Mouse (Mus musculus): Measurements from ENCODE around the gene Ripor2. TPM values are rescaled to one million over a fixed set of nuclear protein-coding genes. Genes with fewer than 3 reads are reported as not detected.
A peak's percentile ranks its signal among the peaks of the same experiment; 100 is the strongest.

Gene Ripor2
- polyA plus RNA-seq, 1 experiment from 2014 or later = 24.5 TPM

DNA sequence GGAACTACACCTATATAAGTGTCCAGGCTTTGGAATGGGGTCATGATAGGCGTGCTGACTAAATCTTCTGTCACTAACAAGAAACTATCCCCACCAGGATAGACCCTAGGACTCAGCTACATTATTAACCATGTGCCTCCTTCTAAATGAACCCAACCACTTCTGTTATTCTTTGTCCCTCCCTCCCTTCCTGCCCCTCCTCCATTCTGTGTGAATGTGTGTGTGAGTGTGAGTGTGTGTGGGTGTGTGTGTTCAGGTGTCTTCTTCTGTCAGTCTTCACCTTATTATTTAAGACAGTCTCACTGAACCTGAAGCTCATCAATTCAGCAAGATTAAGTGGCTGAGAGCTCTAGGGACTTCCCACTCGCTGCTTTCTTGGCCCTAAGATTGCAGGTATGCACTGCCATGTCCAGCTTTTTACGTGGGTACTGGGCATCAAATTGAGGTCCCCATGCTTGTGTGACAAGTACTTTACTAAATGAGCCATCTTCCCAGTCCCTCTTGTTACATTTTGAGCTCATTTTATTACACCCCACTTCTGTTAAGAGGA, 58.9 kb downstream of the Ripor2 start:
- no peaks in the 10 kb centered on the region for H3K9me3 ChIP-seq
- no peak for ATAC-seq (replicated peaks)
- peak overlapping the region; percentile 91 for H3K27ac ChIP-seq (replicated peaks)
- H3K4me3 ChIP-seq = peak overlapping the region; percentile 82
- H3K9ac ChIP-seq (replicated peaks) = peak overlapping the region; percentile 33
- no peaks in the 10 kb centered on the region for H3K36me3 ChIP-seq
- WGBS = 74% methylated on average over 3 of the region's 3 CpGs
- peak overlapping the region; percentile 97 for H3K4me2 ChIP-seq (replicated peaks)
- H3K4me1 ChIP-seq = peaks cover 35% of the 10 kb centered on the region
- no peaks in the 10 kb centered on the region for H3K27me3 ChIP-seq

DNA sequence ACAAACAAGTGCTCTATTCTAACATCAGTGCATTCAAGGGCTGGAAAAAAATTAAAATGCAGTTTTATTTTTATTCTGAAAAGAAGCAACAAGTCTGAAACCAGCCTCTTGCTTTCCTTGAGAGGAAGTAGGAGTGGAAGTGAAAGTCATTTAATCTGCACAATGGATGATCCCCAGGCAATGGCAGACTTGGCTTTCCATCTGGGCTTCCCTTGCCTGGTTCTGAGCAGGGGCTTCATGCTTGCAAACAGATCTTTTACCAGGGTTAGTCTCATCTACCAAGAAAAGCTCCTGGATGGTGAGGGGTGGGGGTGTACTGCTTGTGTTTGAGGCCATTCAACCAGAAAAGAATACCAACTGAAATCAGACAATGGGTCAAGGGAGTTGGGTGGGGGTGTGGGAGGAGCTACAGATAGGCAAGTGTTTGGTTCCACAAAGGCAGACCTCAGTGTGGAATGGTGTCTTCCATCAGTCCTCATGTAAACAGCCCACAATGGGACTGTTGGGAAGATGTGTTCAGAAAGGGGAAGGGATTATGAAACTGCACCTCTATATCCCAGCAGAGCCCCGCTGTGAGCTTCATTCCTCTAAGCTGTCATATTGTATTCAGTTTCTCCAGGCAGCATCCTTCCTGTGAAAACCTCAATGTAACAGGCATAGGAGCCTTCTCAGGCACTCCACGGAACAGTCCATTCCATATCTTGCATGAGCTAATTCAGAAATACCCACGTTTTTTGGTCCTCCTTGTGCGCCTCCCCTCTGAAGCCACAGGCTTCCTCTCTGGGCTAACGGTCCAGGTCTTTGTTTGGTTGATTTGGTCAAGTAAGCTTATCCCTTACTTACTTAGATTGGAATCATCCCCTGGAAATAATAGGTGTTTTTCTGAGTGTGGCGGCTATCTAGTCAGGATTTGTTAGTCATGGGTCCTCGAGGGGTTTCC, 59.8 kb downstream of the Ripor2 start:
- 41% methylated on average over 7 of the region's 7 CpGs for WGBS
- no peak for ATAC-seq (replicated peaks)
- Histone ChIP-seq H3K9me3 (no peaks in the 10 kb centered on the region), H3K9ac (replicated peaks) (0 out of 2 replicates have a peak overlapping the region, but pooled peaks have one; percentile 3), H3K27me3 (no peaks in the 10 kb centered on the region), H3K4me2 (replicated peaks) (peak overlapping the region; percentile 97), H3K27ac (replicated peaks) (peak overlapping the region; percentile 91), H3K4me3 (peak overlapping the region; percentile 82; the same call in 1 of the 2 replicates), H3K4me1 (peaks cover 35% of the 10 kb centered on the region), H3K36me3 (no peaks in the 10 kb centered on the region)

DNA sequence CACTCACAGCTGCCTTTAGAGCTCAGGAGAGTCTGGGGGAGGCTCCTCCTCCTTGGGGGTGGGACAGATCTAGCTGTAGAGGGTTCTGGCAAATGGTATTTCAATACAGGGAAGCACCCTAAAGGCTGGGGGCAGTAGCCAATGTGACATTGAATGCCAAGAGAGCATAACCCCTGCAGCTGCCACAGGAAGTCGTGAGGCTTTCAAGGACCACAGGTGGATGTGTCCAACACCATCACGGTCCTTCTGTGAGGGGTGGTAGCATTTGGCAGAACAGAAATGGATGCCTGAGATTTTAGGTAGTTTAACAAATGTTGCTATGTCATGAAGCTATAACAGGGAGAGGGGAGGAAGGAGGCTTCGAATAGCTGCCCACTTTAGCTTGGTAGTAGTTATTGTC, 63.2 kb downstream of the Ripor2 start:
- Histone ChIP-seq H3K4me2 (replicated peaks) (no peak overlapping the region), H3K27ac (replicated peaks) (no peak overlapping the region), H3K4me3 (no peak overlapping the region), H3K36me3 (no peaks in the 10 kb centered on the region), H3K9ac (replicated peaks) (no peak overlapping the region), H3K27me3 (no peaks in the 10 kb centered on the region), H3K9me3 (no peaks in the 10 kb centered on the region), H3K4me1 (peaks cover 25% of the 10 kb centered on the region)
- no peak for ATAC-seq (replicated peaks)
- WGBS = 88% methylated on average over 3 of the region's 3 CpGs

DNA sequence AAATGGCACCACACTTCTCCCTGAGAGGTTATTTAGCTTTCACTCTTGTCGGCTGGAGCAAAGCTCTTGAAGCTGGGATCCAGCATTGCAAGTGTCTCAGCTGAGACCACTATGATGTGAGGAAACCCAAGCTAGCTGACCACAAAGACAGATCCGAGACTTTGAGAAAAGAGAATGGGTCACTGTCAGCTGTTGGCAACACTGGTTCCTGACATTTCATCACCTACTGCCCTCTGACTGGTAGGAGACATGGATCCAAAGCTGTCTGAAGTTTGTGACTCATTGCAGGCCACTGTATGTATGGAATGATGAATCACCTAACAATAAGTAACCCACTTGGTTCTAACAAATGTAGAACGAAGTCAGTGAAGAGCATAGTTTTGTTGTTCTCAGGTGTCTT, 64.3 kb downstream of the Ripor2 start:
- WGBS = 84% methylated on average over 3 of the region's 3 CpGs
- H3K9ac ChIP-seq (replicated peaks) = no peak overlapping the region

DNA sequence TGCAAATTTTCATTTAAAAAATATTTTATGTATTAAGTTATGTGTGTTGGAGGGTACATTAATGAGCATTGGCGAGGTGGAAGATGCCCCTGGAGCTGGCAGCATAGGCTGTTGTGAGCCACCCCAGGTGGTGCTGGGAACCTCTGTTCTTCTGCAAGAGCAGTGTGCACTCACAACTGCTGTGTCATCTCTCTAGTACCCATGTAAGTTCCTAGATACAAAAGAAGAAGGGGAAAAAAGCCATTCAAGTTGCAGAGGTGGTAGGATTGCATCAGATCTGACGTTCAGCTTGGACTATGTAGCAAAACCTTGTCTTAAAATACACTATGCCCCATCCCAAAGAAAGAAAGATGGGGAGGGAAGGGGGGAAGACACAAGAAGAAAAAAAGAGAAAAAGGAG, 65.5 kb downstream of the Ripor2 start:
- H3K4me2 ChIP-seq (replicated peaks) = no peak overlapping the region
- H3K27me3 ChIP-seq = no peaks in the 10 kb centered on the region
- ATAC-seq (replicated peaks) = no peak
- H3K9ac ChIP-seq (replicated peaks) = no peak overlapping the region
- H3K4me3 ChIP-seq = no peak overlapping the region
- no peaks in the 10 kb centered on the region for H3K9me3 ChIP-seq
- peaks cover 17% of the 10 kb centered on the region for H3K4me1 ChIP-seq
- no peak overlapping the region; the same call in 1 of the 2 replicates for H3K27ac ChIP-seq (replicated peaks)
- WGBS = 86% methylated on average over 2 of the region's 2 CpGs
- no peaks in the 10 kb centered on the region for H3K36me3 ChIP-seq

More for the DNA sequence above, 64.3 kb downstream of the Ripor2 start:
- ATAC-seq (replicated peaks) = no peak
- Histone ChIP-seq H3K27me3 (no peaks in the 10 kb centered on the region), H3K27ac (replicated peaks) (no peak overlapping the region), H3K9me3 (no peaks in the 10 kb centered on the region), H3K36me3 (no peaks in the 10 kb centered on the region), H3K4me2 (replicated peaks) (no peak overlapping the region), H3K4me3 (no peak overlapping the region), H3K4me1 (peaks cover 26% of the 10 kb centered on the region)

DNA sequence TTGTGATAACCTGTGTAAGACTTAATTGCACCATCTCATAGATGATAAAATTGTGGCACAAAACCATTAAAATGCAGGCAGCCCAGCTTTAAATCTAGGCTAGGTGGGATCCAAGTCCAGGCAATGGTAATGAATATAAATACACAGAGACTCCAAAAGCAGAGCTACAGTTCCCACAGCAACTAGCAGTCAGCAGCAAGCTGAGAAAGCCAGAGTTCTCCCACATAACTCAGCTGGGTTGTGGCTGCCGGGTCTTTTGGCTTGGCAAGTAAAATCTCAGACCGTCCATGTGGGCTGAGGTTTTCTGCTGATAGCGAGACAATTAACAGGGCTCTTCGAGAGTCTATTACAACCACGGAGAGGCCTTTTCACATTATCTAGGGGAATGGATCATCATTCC, 66.0 kb downstream of the Ripor2 start:
- Histone ChIP-seq H3K9ac (replicated peaks) (no peak overlapping the region), H3K36me3 (no peaks in the 10 kb centered on the region), H3K4me3 (no peak overlapping the region), H3K9me3 (no peaks in the 10 kb centered on the region), H3K27me3 (no peaks in the 10 kb centered on the region), H3K4me1 (peaks cover 17% of the 10 kb centered on the region), H3K27ac (replicated peaks) (peak overlapping the region; percentile 66), H3K4me2 (replicated peaks) (peak overlapping the region; percentile 1; the same call in 1 of the 2 replicates)
- ATAC-seq (replicated peaks) = no peak
- WGBS = 52% methylated on average over 5 of the region's 5 CpGs

DNA sequence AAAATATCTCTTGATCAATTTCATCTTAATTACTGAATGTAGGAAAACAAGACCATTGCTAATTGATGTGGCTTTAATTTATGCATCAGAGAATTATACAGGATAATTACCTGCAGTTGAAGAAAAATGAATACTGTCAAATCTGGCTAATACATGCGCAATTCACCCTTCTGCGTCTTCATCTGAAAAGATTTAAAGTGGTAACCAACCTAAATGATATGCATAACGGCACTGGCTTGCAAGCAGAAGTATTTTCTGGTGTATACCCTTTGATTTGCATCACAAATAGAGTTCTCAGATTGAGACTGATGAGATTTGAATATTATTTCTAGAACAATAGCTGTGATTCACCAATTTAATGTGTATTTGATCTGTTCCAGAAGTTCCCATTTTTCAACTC, 66.7 kb downstream of the Ripor2 start:
- no peaks in the 10 kb centered on the region for H3K36me3 ChIP-seq
- 0 out of 2 replicates have a peak, but pooled peaks have one; percentile 15 for ATAC-seq (replicated peaks)
- H3K4me2 ChIP-seq (replicated peaks) = no peak overlapping the region
- peaks cover 17% of the 10 kb centered on the region for H3K4me1 ChIP-seq
- no peaks in the 10 kb centered on the region for H3K9me3 ChIP-seq
- H3K9ac ChIP-seq (replicated peaks) = no peak overlapping the region
- H3K27me3 ChIP-seq = no peaks in the 10 kb centered on the region
- peak overlapping the region; percentile 66 for H3K27ac ChIP-seq (replicated peaks)
- H3K4me3 ChIP-seq = no peak overlapping the region
- 38% methylated on average over 3 of the region's 3 CpGs for WGBS

DNA sequence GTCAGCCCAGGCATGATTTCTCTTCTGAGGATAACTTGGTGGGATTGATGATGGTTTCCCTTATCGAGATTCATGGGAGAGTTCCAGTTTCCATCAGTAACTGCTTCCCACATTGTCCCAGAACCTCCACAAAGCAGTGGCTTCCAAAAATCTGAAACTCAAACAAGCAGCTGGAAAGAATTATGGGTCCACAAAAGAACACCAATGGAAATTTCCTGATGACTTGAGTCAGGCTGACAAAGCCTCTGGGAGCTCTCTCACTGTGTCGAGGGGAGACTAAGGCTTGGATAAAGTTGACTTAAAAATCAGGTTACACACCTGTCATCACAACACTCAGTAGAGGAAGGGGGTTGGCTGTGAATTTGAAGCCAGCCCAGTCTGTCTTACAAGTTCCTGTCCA, 67.1 kb downstream of the Ripor2 start:
- no peaks in the 10 kb centered on the region for H3K36me3 ChIP-seq
- 0 out of 2 replicates have a peak, but pooled peaks have one; percentile 10 for ATAC-seq (replicated peaks)
- WGBS = 52% methylated on average over 2 of the region's 2 CpGs
- H3K9me3 ChIP-seq = no peaks in the 10 kb centered on the region
- H3K27me3 ChIP-seq = no peaks in the 10 kb centered on the region
- peak overlapping the region; percentile 66 for H3K27ac ChIP-seq (replicated peaks)
- no peak overlapping the region for H3K9ac ChIP-seq (replicated peaks)
- H3K4me2 ChIP-seq (replicated peaks) = no peak overlapping the region
- no peak overlapping the region for H3K4me3 ChIP-seq
- H3K4me1 ChIP-seq = peaks cover 17% of the 10 kb centered on the region

DNA sequence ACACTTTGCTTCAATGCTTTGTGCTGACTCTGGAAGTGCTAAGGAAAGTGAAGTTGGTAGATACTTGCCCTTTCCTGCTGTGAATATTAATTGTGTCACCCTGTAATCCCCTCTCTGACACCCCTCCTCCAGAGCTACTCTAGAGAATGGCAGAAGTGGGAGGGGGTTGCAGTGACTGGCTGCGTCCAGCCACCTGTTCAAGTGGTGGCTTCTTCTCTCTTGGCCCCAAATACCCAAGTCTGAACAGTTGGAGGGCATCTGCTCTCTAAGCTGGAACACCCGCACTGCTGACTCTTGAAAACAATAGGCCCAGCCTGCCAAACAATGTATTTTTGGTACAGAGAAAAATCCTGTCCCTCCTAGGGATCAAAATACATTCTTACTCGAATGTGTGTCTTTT, 69.0 kb downstream of the Ripor2 start:
- no peaks in the 10 kb centered on the region for H3K9me3 ChIP-seq
- peaks cover 27% of the 10 kb centered on the region for H3K4me1 ChIP-seq
- H3K27ac ChIP-seq (replicated peaks) = no peak overlapping the region
- no peaks in the 10 kb centered on the region for H3K36me3 ChIP-seq
- no peak overlapping the region for H3K9ac ChIP-seq (replicated peaks)
- H3K4me2 ChIP-seq (replicated peaks) = no peak overlapping the region
- no peak overlapping the region for H3K4me3 ChIP-seq
- WGBS = 50% methylated on average over 3 of the region's 3 CpGs
- no peaks in the 10 kb centered on the region for H3K27me3 ChIP-seq
- ATAC-seq (replicated peaks) = no peak

DNA sequence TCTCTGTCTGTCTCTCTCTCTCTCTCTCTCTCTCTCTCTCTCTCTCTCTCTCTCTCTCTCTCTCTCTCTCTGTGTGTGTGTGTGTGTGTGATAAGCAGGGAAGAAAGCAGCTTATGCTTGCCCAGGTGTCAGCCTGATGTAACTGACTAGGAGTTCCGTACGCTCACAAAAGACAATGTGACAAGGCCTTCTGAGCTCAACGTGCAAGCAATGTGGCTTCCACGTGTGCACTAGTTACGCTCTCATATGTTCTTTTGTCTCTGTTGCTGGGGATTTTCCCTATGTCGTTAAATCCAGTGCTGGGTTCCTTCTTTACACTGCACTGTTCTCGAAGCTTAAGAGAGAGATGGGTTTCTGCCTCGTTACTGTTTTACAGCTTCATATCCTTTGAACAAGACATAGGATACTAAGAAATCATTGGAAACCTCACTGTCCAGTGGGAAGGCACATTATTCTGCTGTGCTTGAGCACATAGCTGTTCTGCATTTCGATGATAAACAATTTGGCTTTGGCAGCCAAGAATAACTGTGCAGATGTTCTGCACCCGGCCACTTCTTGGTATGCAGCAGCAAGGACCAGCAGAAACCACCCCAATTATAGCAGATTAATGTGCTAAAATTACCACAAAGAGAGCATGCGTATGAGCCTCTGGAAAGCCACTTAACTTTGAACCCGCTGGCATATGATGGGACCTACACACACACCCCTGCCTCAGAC, 73.1 kb downstream of the Ripor2 start:
- peak; percentile 26; the same call in 1 of the 2 replicates for ATAC-seq (replicated peaks)
- H3K9ac ChIP-seq (replicated peaks) = no peak overlapping the region
- peak overlapping the region; percentile 75 for H3K27ac ChIP-seq (replicated peaks)
- no peaks in the 10 kb centered on the region for H3K9me3 ChIP-seq
- no peak overlapping the region for H3K4me2 ChIP-seq (replicated peaks)
- no peak overlapping the region for H3K4me3 ChIP-seq
- 32% methylated on average over 12 of the region's 12 CpGs for WGBS
- H3K4me1 ChIP-seq = peaks cover 29% of the 10 kb centered on the region
- H3K36me3 ChIP-seq = no peaks in the 10 kb centered on the region
- no peaks in the 10 kb centered on the region for H3K27me3 ChIP-seq

DNA sequence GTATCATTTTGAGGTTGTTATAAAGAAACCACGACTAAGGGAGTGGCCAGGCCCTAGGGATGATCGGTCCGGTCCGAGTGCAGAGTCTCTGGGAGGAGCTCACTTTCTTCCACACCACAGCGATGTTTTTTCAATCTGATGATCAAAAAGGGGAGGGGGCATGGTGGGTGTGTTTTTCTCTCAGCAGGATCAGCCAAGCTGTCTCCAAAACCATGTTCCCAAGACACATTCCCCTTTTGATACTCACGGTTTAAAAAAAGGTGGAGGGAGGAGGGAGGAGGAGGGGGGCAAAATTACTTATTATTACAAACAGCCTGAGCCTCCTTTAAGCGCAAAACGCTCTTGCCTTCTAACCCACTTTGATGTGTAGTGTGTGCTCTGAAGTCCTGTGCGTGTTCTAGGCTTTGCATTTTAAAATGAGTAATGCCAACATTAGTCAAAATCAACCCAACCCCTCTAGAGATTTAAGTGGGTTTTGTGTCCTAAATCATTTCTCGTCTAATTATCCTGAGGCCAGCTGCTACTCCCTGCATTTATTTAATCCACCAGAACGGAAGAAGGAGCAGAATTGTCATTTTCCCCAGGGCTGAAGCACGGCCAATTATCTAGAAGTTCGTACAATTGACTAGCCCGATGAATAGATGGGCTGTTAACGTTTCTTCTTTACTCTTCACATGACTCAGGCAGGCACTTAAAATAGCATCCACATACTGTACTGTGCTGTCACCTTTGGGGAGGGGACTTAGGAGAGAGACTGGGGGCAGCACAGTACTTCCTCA, 74.9 kb downstream of the Ripor2 start:
- Histone ChIP-seq H3K27ac (replicated peaks) (peak overlapping the region; percentile 75), H3K27me3 (no peaks in the 10 kb centered on the region), H3K4me3 (peak overlapping the region; percentile 19), H3K4me2 (replicated peaks) (peak overlapping the region; percentile 31), H3K9ac (replicated peaks) (no peak overlapping the region), H3K4me1 (peaks cover 22% of the 10 kb centered on the region), H3K36me3 (no peaks in the 10 kb centered on the region), H3K9me3 (no peaks in the 10 kb centered on the region)
- ATAC-seq (replicated peaks) = peak; percentile 63
- 4% methylated on average over 15 of the region's 15 CpGs for WGBS
